In the genomic region with DNA sequence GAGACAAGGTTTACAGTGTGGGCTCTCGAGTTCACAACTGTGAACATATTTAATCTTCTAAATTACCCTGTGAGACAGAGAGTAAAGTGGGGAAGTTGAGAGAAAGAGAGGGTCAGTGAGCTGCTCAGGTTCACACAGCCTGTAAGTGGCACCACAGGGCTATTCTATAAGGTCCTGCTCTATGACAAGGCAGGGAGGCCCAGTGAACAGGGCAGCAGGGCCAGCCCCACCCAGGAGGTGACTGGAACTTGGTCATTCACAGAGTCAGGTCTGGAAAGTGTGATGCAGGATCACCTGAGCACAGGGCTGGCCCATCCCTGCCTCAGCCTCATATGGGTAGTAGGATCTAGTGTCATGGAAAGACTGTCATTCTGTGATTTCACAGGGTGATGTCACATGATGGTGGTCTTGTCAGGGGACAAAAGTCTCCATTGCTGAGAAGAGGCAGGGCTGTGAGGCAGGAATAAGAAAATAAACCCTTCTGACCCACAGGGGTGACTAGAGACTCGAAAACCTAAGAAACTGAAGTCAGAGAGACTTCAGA, we compare ENCODE assay signal across 40 mouse cellular contexts. TPM values are rescaled to one million over a fixed set of nuclear protein-coding genes. Genes with fewer than 3 reads are reported as not detected.
"Had no signal": no experiment of that assay in that cellular context is flagged by ENCODE, and none has a peak within 500 bp of the region (broad histone marks: within the 10 kb centered on the region; RNA-seq: fewer than 3 reads in every experiment).

No protein-coding gene starts in this region.

- H3K4me2 ChIP-seq: heart, embryonic 12.5 days; hindbrain, embryonic 12.5 days; hindbrain, embryonic 15.5 days; kidney, embryonic 15.5 days; limb, embryonic 12.5 days; liver, embryonic 11.5 days; liver, embryonic 13.5 days; liver, embryonic 15.5 days had no signal

- H3K9me3 ChIP-seq: heart, embryonic 10.5 days; heart, embryonic 12.5 days; hindbrain, embryonic 10.5 days; hindbrain, embryonic 12.5 days; hindbrain, embryonic 15.5 days; kidney, embryonic 15.5 days; limb, embryonic 10.5 days; limb, embryonic 12.5 days; liver, embryonic 13.5 days; liver, embryonic 15.5 days had no signal

- H3K9ac ChIP-seq: heart, embryonic 12.5 days; hindbrain, embryonic 12.5 days; hindbrain, embryonic 15.5 days; kidney, embryonic 15.5 days; limb, embryonic 12.5 days; liver, embryonic 13.5 days; liver, embryonic 15.5 days had no signal

- H3K4me3 ChIP-seq: heart, embryonic 10.5 days; heart, embryonic 12.5 days; hindbrain, embryonic 10.5 days; hindbrain, embryonic 12.5 days; hindbrain, embryonic 15.5 days; kidney, embryonic 15.5 days; limb, embryonic 10.5 days; limb, embryonic 12.5 days; liver, embryonic 13.5 days; liver, embryonic 15.5 days had no signal

- ATAC-seq: hindbrain, postnatal 0 days had no signal

- H3K36me3 ChIP-seq: heart, embryonic 10.5 days; heart, embryonic 12.5 days; hindbrain, embryonic 10.5 days; hindbrain, embryonic 12.5 days; hindbrain, embryonic 15.5 days; kidney, embryonic 15.5 days; limb, embryonic 10.5 days; limb, embryonic 12.5 days; liver, embryonic 13.5 days; liver, embryonic 15.5 days had no signal

- H3K27ac ChIP-seq: heart, embryonic 10.5 days; hindbrain, embryonic 10.5 days; hindbrain, embryonic 12.5 days; hindbrain, embryonic 15.5 days; hindbrain, postnatal 0 days; kidney, embryonic 15.5 days; kidney, postnatal 0 days; limb, embryonic 10.5 days; limb, embryonic 12.5 days; liver, embryonic 13.5 days; liver, embryonic 15.5 days had no signal

- H3K27me3 ChIP-seq: heart, embryonic 12.5 days; hindbrain, embryonic 12.5 days; hindbrain, embryonic 15.5 days; kidney, embryonic 15.5 days; limb, embryonic 12.5 days; liver, embryonic 13.5 days; liver, embryonic 15.5 days had no signal

- DNase-seq: gastrocnemius, postnatal 14 days; gastrocnemius, postnatal 36 days; heart, adult 18-20 months; heart, postnatal 10 days; heart, postnatal 4 days; kidney, adult 11 months; kidney, adult 2 months; kidney, adult 9 months; kidney, postnatal 14 days; kidney, postnatal 36 days; layer of hippocampus, adult 9-11 months; layer of hippocampus, postnatal 36 days; liver; liver, embryonic 13.5 days had no signal

- H3K4me1 ChIP-seq: heart, embryonic 12.5 days; hindbrain, embryonic 10.5 days; hindbrain, embryonic 12.5 days; hindbrain, embryonic 15.5 days; kidney, embryonic 15.5 days; limb, embryonic 10.5 days; limb, embryonic 12.5 days; liver, embryonic 13.5 days; liver, embryonic 15.5 days had no signal

RNA-seq across cellular contexts. Expression of a gene that starts 11.1 kb away (rescaled TPM):
- total RNA-seq: gastrocnemius, adult 18-20 months; gastrocnemius, adult 8-10 months; gastrocnemius, postnatal 14 days; gastrocnemius, postnatal 36 days; heart, adult 18-20 months; heart, adult 8-10 months; heart, postnatal 25 days; hindbrain, postnatal 0 days; layer of hippocampus, adult 18-20 months; layer of hippocampus, adult 8-10 months; layer of hippocampus, postnatal 14 days; layer of hippocampus, postnatal 36 days; left cerebral cortex, adult 18-20 months; left cerebral cortex, adult 8-10 months; left cerebral cortex, postnatal 10 days; left cerebral cortex, postnatal 36 days had no signal
- polyA plus RNA-seq: heart, embryonic 10.5 days; heart, embryonic 12.5 days; heart, embryonic 14.5 days; heart, embryonic 16.5 days; hindbrain, embryonic 10.5 days; hindbrain, embryonic 12.5 days; hindbrain, embryonic 15.5 days; hindbrain, postnatal 0 days; kidney, embryonic 15.5 days; limb, embryonic 10.5 days; limb, embryonic 12.5 days; limb, embryonic 14.5 days; liver, embryonic 11.5 days; liver, embryonic 13.5 days; liver, embryonic 15.5 days had no signal

RNA-seq across cellular contexts. Expression of a gene that starts 33.5 kb away (rescaled TPM):
- polyA plus RNA-seq: limb, embryonic 10.5 days; liver, embryonic 13.5 days; liver, embryonic 15.5 days had no signal
